Mouse (Mus musculus) bone marrow, adult 2 months (tissue): Measurements from ENCODE around the gene Tlx2.

Source experiments
- CTCF ChIP-seq: fragments of 200-500 bp; IDR thresholded peaks from 2 replicates; pipeline ENCODE4 v1.5.1; 2011; ENCODE audit warnings: low read length, control low read depth; ENCODE audit not compliant: control insufficient read depth, insufficient read depth
- POLR2A ChIP-seq: fragments of 200-500 bp; IDR thresholded peaks from 2 replicates; pipeline ENCODE4 v1.6.1; 2011; ENCODE audit warnings: low read depth, mild to moderate bottlenecking, control low read depth, low read length, borderline replicate concordance; ENCODE audit not compliant: control insufficient read depth

DNA sequence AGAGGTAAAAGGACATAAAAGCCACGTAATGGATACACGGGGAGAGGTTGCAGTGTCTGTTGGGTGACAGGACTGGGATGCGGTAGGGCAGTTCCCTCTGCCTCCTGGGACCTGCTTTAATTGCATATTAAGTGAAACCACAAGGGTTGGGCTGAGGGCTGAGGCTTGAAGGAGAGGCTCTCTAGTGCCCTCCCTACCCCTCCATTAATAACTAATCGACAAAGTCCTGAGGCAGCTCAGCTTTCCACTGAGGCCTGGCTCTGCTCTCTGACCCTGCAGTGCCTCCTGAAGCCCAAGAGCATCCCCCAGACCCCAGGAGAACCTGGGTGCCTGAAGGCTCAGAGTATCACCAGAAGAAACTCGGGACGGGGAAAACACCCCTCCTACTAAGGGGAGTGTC lies 14.4 kb upstream of the Tlx2 start:
- TF ChIP-seq POLR2A, result no peak
- TF ChIP-seq CTCF, result no peak
